Mouse (Mus musculus): ENCODE results near the gene Kif3b.
"Not testable (repeated sequence)": the region's sequence is repeated elsewhere in the genome, so short reads cannot be mapped to it uniquely, and the experiment has no call there.

Kif3b gene

GRCm38 (mm10) chr2:153290938-153291928, at the start of gene Kif3b:
Kif3b (plus strand) TSS chr2:153291413.
- peak; percentile 94 for DNase-seq

- no peak for DNase-seq
Measured at GRCm38 (mm10) chr2:153242156-153242555, 49.1 kb upstream of the Kif3b start.

GRCm38 (mm10) chr2:153249751-153250150, 41.5 kb upstream of the Kif3b start:
- DNase-seq = no peak

- no peak for DNase-seq
Measured at GRCm38 (mm10) chr2:153256604-153257003, 34.6 kb upstream of the Kif3b start.

- peak; percentile 38 for DNase-seq
Measured at GRCm38 (mm10) chr2:153259030-153259863, 32.0 kb upstream of the Kif3b start.

- no peak for DNase-seq
Measured at GRCm38 (mm10) chr2:153259864-153260674, 31.1 kb upstream of the Kif3b start.

- no peak for DNase-seq
Measured at GRCm38 (mm10) chr2:153263053-153263452, 28.2 kb upstream of the Kif3b start.

GRCm38 (mm10) chr2:153267331-153267730, 23.9 kb upstream of the Kif3b start:
- no peak for DNase-seq

GRCm38 (mm10) chr2:153270231-153270915, 20.8 kb upstream of the Kif3b start:
- not testable (repeated sequence) for DNase-seq

- not testable (repeated sequence) for DNase-seq
Measured at GRCm38 (mm10) chr2:153274200-153274918, 16.9 kb upstream of the Kif3b start.

- no peak for DNase-seq
Measured at GRCm38 (mm10) chr2:153274919-153275247, 16.3 kb upstream of the Kif3b start.

- not testable (repeated sequence) for DNase-seq
Measured at GRCm38 (mm10) chr2:153275577-153275976, 15.6 kb upstream of the Kif3b start.

- DNase-seq = no peak
Measured at GRCm38 (mm10) chr2:153276440-153276839, 14.8 kb upstream of the Kif3b start.

- not testable (repeated sequence) for DNase-seq
Measured at GRCm38 (mm10) chr2:153276846-153277245, 14.4 kb upstream of the Kif3b start.

GRCm38 (mm10) chr2:153278357-153278756, 12.9 kb upstream of the Kif3b start:
- no peak for DNase-seq

GRCm38 (mm10) chr2:153283919-153284318, 7.3 kb upstream of the Kif3b start:
- DNase-seq = no peak

GRCm38 (mm10) chr2:153286524-153286923, 4.7 kb upstream of the Kif3b start:
- no peak for DNase-seq

- DNase-seq = no peak
Measured at GRCm38 (mm10) chr2:153287835-153288234, 3.4 kb upstream of the Kif3b start.

- peak; percentile 61 for DNase-seq
Measured at GRCm38 (mm10) chr2:153292305-153292861, 1.2 kb downstream of the Kif3b start.

GRCm38 (mm10) chr2:153295196-153295595, 4.0 kb downstream of the Kif3b start:
- no peak for DNase-seq

GRCm38 (mm10) chr2:153297771-153298170, 6.6 kb downstream of the Kif3b start:
- no peak for DNase-seq

All from lung, postnatal 36 days (tissue).